Mouse (Mus musculus): ENCODE data around the gene Kctd14. TPM values are rescaled to one million over a fixed set of nuclear protein-coding genes. Genes with fewer than 3 reads are reported as not detected.

The Kctd14 gene
- polyA plus RNA-seq, 2 experiments: 7.6 to 9.6 TPM

- Histone ChIP-seq H3K4me3 (ENCODE audit: insufficient read depth in 1 of 2, low read depth in 2 of 2, low read length in 2 of 2) (no peak overlapping the region), H3K27me3 (ENCODE audit: control insufficient read depth, insufficient read depth, low read length) (no peaks in the 10 kb centered on the region), H3K4me2 (ENCODE audit: low read depth) (no peak overlapping the region), H3K4me1 (replicated peaks; ENCODE audit: control insufficient read depth in 2 of 2, insufficient read depth in 2 of 2, low read length in 1 of 2) (no peaks in the 10 kb centered on the region), H3K36me3 (replicated peaks; ENCODE audit: control insufficient read depth, insufficient read depth, low read depth) (peaks cover 5% of the 10 kb centered on the region), H3K27ac (no peak overlapping the region), H3K9ac (replicated peaks) (no peak overlapping the region), H3K9me3 (ENCODE audit: control insufficient read depth, low read length) (no peaks in the 10 kb centered on the region)
- ATAC-seq (ENCODE audit: insufficient read depth) (no peak), DNase-seq (ENCODE audit: low read depth in 3 of 3, low spot score in 3 of 3) (no peak)
- TF ChIP-seq EP300 (IDR thresholded peaks at IDR 0.05; ENCODE audit: low read depth) (no peak), CTCF (IDR thresholded peaks at IDR 0.05; ENCODE audit: low read depth) (no peak)
Observed at GRCm38 (mm10) chr7:97495052-97495451, 43.9 kb downstream of the Kctd14 start.

GRCm38 (mm10) chr7:97500555-97501209 lies 49.6 kb downstream of the Kctd14 start:
- ATAC-seq (ENCODE audit: insufficient read depth): no peak
- peaks cover 2% of the 10 kb centered on the region for H3K36me3 ChIP-seq (replicated peaks; ENCODE audit: control insufficient read depth, insufficient read depth, low read depth)
- TF ChIP-seq EP300 (IDR thresholded peaks at IDR 0.05; ENCODE audit: low read depth) (no peak), CTCF (IDR thresholded peaks at IDR 0.05; ENCODE audit: low read depth) (no peak)
- DNase-seq (ENCODE audit: low read depth in 3 of 3, low spot score in 3 of 3): no peak
- H3K9ac ChIP-seq (replicated peaks): no peak overlapping the region
- no peak overlapping the region for H3K4me2 ChIP-seq (ENCODE audit: low read depth)
- WGBS (ENCODE audit: insufficient replicate concordance): 78% methylated on average over 5 of the region's 5 CpGs
- no peak overlapping the region for H3K4me3 ChIP-seq (ENCODE audit: insufficient read depth in 1 of 2, low read depth in 2 of 2, low read length in 2 of 2)
- no peaks in the 10 kb centered on the region for H3K27me3 ChIP-seq (ENCODE audit: control insufficient read depth, insufficient read depth, low read length)
- H3K27ac ChIP-seq: no peak overlapping the region
- H3K9me3 ChIP-seq (ENCODE audit: control insufficient read depth, low read length): no peaks in the 10 kb centered on the region
- no peaks in the 10 kb centered on the region for H3K4me1 ChIP-seq (replicated peaks; ENCODE audit: control insufficient read depth in 2 of 2, insufficient read depth in 2 of 2, low read length in 1 of 2)

Other genes starting within 250 kb of the Kctd14 start
- 0.29 and 0.36 TPM in 2 replicates for gene Usp35, start 119.3 kb upstream of the Kctd14 start, polyA plus RNA-seq (2012; rRNA removed)
- 0.14 and 0.18 TPM in 2 replicates for gene Usp35, start 119.3 kb upstream of the Kctd14 start, polyA plus RNA-seq (2014; fragmentation: Nextera tagmentation; extraction: Ambion mirVana)
- 0.79 and 0.80 TPM in 2 replicates for gene Kctd21, start 119.0 kb upstream of the Kctd14 start, polyA plus RNA-seq (2012; rRNA removed)
- gene Kctd21, start 119.0 kb upstream of the Kctd14 start, polyA plus RNA-seq (2014; fragmentation: Nextera tagmentation; extraction: Ambion mirVana): 0.76 and 0.96 TPM in 2 replicates
- gene Alg8, start 79.7 kb upstream of the Kctd14 start, polyA plus RNA-seq (2012; rRNA removed): 23.8 and 25.6 TPM in 2 replicates
- gene Alg8, start 79.7 kb upstream of the Kctd14 start, polyA plus RNA-seq (2014; fragmentation: Nextera tagmentation; extraction: Ambion mirVana): 30.5 and 33.4 TPM in 2 replicates
- 95.8 and 107 TPM in 2 replicates for gene Ndufc2, start 51.3 kb upstream of the Kctd14 start, polyA plus RNA-seq (2012; rRNA removed)
- gene Ndufc2, start 51.3 kb upstream of the Kctd14 start, polyA plus RNA-seq (2014; fragmentation: Nextera tagmentation; extraction: Ambion mirVana): 242 and 250 TPM in 2 replicates
- 0.02 TPM in 1 of 2 replicates, not detected in the other for gene Thrsp, start 33.6 kb upstream of the Kctd14 start, polyA plus RNA-seq (2012; rRNA removed)
- not detected in 2 replicates for gene Thrsp, start 33.6 kb upstream of the Kctd14 start, polyA plus RNA-seq (2014; fragmentation: Nextera tagmentation; extraction: Ambion mirVana)
- 25.9 and 26.8 TPM in 2 replicates for gene Ints4, start 29.6 kb downstream of the Kctd14 start, polyA plus RNA-seq (2012; rRNA removed)
- 19.1 and 21.8 TPM in 2 replicates for gene Ints4, start 29.6 kb downstream of the Kctd14 start, polyA plus RNA-seq (2014; fragmentation: Nextera tagmentation; extraction: Ambion mirVana)
- gene Aamdc, start 128.2 kb downstream of the Kctd14 start, polyA plus RNA-seq (2012; rRNA removed): 7.7 and 9.9 TPM in 2 replicates
- 16.0 and 16.4 TPM in 2 replicates for gene Aamdc, start 128.2 kb downstream of the Kctd14 start, polyA plus RNA-seq (2014; fragmentation: Nextera tagmentation; extraction: Ambion mirVana)
- gene Rsf1, start 128.6 kb downstream of the Kctd14 start, polyA plus RNA-seq (2012; rRNA removed): 1.4 and 2.8 TPM in 2 replicates
- 4.9 and 5.0 TPM in 2 replicates for gene Rsf1, start 128.6 kb downstream of the Kctd14 start, polyA plus RNA-seq (2014; fragmentation: Nextera tagmentation; extraction: Ambion mirVana)
- gene Clns1a, start 245.3 kb downstream of the Kctd14 start, polyA plus RNA-seq (2012; rRNA removed): 22.6 and 36.5 TPM in 2 replicates
- gene Clns1a, start 245.3 kb downstream of the Kctd14 start, polyA plus RNA-seq (2014; fragmentation: Nextera tagmentation; extraction: Ambion mirVana): 65.4 and 70.5 TPM in 2 replicates